Mouse (Mus musculus) c-Kit-positive CD71-positive TER-119-positive erythroid progenitor cells, embryonic 14.5 days (primary cell): Measurements from ENCODE around the gene Glis1.

Source experiments
- DNase-seq: peaks from one replicate; pipeline ENCODE4 v3.0.0-alpha.2; 2013; ENCODE audit warnings: low spot score

The Glis1 gene

DNA sequence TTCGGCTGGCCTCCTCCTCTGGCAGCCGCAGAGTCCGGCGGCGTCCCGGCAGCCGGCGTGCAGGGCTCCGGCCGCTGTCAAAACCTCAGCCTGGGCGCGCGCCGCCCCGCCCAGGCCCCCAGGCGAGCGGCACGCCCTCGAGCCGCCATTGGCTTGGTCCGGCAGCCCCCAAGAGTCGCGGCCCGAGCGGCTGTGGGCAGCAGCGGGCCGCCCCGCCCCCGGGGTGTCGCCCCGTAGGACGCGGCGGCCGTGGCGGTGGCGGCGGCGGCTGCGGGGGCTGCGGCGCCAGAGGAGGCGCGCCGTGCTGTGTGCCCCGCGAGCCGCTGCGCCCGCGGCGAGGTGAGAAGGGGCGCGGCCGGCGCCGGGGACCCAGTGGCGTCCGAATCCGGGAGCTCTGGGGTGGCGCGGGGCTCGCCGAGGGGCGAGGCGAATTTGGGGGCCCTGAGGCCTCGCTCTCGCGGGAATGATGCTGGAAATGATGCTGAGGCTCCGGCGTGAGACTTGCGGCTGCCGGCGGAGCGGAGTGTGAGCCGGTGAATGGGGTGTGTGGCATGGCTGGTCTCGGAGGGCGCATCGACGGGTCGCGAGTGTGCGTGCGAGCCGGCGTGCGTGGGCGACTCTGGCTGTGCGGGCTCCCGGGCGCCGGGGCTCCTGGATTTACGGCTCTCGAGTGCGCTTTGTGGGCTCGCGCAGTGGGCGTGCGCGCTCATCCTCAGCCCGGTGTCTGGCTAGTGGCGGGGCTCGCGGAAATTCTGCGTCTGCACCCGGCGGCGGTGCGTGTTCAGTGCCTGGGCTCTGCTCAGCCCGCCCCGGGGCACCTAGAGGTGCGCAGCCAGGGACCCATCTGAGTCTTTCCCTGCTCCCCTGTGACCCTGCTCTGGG lies at the start of gene Glis1:
TSS of gene Glis1 (plus strand) at position 236 of the 882 bp plus-strand sequence.
- no peak for DNase-seq

DNA sequence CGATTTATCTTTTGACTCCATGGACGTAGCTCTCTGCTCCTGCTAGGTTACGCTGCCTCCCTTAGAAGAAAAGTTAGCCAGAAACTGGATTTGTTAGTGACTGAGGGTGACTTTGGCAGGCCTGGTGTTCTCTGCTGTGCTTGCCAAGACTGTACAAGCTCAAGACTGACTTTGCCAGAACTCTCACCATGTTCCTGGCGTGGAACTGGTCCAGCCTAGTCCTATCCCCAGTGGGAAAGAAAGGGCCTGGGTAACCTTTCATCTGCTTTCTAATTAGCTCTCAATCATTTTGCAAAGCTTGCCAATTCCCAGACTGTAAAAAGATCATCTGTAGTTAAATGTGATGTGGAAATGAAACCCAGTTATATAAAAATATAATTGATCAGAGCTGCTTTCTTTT lies 47.4 kb upstream of the Glis1 start:
- no peak for DNase-seq

DNA sequence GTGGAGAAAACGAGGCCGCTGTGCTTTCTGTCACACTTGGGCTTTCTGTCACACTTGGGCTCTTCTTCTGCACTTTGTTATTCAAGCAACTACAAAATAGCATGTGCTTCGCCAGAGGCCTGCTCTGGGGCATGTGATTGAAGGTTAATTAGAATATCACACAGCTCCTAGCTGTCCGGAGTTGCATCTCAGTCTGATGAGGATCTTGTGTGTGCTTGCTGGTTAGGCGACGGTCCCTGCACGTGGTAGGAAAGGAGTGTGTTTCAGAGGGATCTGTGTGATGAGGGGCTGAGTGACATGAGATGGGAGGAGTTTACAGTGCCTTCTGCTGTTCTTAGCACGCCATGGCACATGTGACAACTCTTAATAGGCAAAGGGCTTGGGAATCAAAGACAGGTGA lies 46.9 kb upstream of the Glis1 start:
- DNase-seq, result no peak

DNA sequence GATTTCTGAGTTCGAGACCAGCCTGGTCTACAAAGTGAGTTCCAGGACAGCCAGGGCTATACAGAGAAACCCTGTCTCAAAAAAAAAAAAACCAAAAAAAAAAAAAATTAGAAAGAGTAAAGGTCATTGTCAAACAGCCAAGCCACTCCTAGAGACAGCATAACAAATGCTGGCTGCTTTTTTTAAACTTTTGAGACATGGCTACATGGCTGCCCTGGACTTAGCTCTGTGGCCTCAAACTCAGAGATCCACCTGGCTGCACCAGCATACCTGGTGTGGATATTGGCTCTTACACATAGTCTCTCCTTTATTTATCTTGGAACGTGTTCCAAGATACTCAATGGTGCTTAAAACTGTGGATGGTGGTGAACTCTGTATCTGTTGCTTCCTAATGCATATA lies 46.1 kb upstream of the Glis1 start:
- no peak for DNase-seq

DNA sequence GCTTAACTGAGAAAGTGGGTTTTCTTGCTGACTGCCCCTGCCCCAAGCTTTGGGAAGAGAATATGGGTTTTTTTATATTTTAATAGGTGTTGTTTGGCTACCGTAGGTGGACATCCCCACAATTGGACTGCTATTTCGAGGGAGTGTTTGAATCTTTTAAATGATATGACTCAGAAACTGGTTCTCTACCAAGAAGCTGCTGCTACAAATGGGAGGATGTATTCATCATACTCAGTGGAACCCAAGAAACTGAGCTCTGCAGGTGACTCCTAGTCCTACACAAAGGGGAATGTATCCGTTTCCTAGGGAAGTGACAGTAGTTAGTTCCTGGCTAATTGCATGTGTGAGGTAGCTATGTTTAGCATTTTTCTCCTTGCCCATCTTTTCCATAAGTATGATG lies 45.0 kb upstream of the Glis1 start:
- DNase-seq, result no peak

DNA sequence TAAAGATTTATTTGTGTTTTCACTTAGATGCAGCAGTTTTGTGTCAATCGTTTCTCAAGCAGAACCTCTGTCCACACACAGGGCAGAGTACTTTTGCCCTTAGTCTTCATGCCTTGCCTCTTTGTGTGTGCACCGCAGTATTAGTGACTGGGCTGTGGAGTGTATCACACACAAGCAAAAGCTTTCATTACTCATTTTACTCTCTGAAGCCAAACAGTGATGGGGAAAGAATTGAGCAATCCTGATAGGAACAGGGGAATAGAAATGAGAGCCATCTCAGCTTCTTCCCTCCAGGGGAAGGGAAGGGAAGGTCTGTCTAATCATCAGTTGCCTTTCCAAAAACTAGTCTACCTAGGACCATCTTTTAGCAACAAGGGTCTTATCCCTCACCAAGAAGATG lies 40.6 kb upstream of the Glis1 start:
- DNase-seq, result no peak

DNA sequence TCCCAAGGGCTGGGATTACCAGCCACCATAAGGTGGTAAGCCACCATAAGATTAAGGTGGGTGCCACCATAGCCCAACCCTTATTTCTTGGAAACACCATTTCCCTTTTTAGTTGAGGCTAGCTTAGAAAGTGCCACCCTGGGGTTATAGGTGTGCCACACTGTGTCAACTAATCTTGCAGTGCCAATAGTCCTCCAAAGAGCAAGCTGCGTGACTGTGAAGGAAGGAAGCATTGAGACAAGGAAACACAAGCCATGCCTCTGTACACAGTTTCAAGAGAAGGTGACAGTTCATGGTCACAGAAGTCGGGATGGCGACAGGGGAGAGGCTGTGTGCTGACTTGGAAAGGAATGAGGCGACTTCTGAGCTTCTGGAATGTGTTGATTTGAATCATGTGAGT lies 14.2 kb upstream of the Glis1 start:
- no peak for DNase-seq

DNA sequence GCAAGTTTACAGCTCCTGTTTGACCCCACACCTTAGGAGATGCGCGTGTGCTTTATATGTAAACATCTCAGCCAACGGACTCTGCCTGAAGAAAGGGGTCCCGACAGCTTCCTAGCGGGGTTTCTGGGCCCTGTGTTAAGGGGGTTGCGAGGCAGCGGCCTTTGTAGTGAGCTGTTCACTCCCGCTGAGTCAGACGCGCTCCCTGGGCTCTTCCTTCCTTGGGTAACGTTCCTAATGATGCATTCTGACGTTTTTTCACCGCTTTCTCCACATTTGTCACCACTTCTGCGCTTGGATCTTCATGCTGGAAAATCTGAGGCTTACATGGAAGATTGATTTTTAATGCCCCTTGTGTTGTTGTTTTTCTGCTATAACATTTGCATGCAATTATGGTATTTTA lies 12.7 kb upstream of the Glis1 start:
- no peak for DNase-seq

DNA sequence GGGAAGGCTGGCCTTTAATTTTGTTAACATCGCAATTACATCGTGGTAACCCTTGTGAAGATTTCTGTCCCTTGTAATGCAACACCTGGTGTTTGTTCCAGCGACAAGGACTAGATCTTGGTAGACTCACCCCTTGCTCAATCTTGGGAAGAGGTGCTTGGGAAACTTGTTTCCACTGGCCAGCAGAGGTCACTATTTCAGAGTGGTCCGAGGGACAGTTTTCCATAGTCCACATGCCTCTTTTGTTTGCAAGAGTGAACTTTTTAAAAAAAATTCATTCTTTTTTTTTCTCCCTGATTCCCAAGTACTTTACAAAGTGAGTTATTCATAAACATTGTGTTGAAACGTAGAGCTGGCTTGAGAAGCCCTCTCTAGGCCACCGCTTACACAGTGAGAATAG lies 12.2 kb upstream of the Glis1 start:
- DNase-seq, result no peak

DNA sequence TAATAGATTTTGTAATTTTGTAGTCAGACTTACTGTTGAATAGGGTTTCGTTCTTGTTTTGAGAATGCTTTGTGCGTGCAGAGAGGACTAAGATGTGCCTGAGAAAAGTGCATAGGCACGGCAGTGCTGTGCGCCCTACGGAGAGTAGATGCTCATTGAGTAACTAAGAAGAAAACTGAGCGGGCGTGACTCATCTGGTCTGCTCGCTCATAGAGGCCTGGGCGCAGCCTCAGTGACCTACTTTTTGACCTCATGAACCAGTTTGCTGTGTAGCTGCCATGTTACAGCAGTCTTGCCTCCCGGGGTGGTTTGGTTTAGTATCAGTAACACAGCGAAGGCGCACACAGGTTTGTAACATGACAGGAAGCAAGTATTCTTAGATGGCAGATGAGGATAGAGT lies 8.8 kb upstream of the Glis1 start:
- no peak for DNase-seq

DNA sequence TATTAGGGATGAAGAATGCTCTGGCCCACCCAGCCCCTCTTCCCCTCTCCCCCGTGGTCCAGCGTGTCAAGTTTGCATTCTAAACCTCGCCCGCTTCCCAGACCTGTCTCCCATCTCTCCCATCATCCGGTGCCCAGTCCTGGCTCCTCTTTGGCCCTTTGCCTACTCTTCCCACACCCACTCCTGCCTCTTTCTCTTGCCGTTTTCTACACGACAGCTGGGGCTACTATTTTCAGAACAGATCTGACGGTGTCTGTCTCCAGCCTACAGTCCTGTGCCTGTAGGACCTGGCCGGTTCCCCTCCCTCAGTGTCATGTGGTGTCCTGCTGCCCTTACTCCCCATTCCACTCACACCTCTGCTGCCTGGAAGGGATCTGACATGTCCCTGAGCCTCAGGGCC lies 7.8 kb upstream of the Glis1 start:
- DNase-seq, result no peak

DNA sequence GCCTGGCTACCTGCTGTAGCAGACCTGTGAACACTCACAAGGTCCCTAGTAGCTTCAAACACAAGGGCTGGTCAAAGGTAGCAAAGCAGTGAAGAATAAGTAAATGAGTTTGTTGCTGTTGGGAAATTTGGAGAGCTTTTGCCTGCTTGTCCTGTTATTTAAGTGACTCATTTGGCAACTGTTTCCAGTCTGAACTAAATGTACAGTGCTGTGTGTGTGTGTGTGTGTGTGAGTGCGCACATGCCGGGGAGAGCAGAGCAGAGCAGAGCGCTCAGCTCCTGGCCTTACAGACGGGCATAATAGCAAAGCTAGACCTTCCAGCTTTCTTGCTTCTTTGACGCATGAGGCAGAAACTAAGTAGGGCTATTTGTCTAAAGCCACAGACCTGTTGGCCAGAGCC lies 1.7 kb upstream of the Glis1 start:
- no peak for DNase-seq

DNA sequence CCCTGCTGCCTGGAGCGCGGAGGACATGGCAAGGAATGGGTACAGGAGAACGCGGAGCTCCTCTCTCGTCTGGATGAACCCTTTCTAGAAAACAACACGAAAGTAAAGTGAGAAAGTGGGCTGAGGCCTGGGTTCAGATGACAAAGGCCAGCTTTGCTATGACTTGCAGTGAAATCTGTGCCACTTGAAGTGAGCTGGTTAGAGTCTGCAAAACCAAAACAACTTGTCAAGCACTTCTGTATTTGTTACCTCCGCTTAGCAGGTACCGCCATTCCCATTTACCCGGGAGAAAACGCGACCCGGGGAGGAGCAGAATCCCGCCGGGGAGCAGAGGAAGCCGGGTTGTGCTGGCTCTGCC lies 414 bp upstream of the Glis1 start:
- DNase-seq, result no peak

DNA sequence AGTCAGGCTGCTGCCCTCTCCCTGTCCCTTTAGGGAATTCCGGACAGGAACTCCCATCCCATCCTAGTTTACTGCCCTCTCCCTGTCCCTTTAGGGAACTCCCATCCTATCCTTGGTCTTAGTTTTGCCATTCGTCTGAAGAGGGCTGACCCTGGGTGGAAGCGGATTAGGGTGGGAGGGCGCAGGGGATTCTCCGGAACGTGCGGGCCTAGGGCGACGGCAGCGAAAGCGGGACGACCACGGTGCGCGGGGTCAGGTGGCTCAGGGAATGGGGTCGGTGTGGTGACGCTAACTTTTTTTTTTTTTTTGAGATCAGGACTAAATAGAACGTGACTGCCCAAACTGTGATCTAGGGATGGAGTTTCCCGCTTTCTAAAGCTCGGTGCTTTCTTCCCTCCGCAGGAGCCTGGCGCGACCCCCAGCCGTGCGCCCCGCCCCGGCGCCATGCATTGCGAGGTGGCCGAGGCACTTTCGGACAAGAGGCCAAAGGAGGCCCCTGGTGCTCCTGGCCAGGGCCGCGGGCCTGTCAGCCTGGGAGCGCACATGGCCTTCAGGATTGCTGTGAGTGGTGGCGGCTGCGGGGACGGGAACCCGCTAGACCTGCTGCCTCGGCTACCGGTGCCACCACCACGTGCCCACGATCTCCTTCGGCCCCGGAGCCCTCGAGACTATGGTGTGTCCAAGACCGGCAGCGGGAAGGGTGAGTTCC lies 1.0 kb downstream of the Glis1 start:
- no peak for DNase-seq

DNA sequence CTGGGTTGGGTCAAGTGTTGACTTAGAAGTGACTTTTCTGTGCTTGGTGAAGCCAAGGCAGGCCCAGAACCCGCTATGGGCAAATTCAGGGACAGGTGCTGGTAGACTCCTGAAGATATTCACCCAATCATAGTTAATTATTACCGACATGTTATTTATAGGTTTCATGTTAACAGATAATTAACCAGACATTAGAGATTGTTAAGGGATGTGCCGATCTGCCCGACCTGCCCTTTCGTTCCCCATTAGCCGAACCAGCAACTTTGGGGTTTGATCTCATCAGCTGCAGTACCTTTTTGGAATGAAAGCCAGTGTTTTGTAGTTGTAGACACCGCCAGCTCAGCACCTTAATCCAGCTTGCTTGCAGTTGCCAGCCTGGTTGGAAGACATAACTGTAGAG lies 2.1 kb downstream of the Glis1 start:
- DNase-seq, result no peak

DNA sequence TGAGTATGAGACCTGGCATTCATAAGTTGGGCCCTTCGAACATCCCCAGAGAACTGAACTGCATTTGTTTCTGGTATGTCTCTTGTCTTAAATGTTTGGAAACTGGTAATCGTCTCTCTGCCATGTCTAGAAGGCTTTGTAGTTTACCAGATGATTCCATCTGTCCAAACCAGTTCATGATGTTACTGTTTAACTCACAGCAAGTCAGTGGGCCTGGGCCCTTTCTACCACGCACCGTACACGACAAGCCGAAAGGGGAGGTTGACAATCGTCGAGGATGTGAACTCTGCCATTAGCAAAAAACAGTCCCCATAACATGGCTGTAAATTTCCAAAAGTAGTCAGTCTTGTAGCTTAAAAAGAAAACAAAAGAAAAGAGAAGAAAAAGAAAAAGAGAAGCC lies 4.3 kb downstream of the Glis1 start:
- DNase-seq, result no peak

DNA sequence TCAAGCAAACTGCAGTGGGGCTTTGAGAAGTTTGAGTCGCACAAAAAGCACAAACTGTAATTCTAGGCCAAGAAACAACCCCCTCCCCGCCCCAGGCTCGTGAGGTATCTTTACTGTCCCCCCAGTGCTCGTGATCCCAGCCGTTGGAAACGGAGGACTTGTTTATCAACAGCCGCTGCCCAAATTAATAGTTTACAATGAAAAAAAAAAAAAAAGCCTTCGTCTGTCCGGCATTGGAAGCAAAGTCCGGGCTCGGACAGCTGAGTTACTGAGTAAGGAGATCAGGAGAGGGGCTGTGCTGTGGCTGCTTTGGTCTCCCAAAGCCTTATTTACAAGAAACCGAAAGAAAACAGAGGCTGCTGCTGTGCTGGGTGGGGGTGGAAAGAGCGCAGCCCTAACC lies 5.9 kb downstream of the Glis1 start:
- no peak for DNase-seq

DNA sequence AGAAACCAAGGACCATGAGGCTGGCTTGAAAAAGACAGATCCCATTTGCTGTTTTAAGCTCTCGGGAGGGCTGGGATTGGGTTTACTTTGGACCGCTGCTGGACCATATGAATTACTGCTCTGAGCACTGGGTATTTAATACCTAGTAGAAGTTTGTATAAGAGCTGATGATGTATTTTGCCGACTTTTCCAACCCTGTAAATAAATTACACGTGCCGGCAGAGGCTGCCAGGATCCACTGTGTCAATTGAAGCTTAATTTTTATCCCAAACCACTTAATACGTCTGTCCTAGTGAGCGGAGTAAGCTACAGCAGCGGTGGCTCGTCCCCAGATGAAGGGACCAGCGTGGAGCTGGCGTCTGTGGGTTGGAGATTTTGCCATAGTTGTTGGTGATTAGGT lies 7.9 kb downstream of the Glis1 start:
- DNase-seq, result no peak

DNA sequence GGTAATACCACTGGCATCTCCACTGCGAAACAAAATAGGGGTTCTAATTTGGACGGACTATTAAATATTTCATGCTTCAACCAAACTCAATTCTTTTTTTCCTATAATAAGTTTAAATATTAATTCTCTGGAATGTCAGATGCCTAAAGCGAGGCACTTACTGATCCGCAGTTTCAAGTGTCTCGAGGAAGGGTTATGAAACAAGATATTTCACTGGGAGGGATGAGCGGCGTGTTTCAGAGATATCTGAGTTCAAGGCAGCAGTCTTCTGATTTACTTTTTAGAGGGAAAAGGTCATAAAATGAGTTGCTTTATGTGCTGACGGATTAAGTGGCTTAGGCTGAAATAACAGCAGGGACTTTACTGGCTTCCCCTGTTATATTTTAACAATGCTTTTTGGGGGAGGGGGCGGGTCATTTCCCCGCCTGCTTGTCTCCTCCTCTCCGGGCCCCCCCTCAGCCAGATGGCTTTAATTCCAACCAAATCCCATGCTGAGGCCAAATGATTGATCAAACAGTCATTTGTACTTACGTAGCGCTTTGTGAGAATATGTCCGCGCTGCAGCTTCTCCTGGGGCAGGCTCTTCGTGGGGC lies 8.6 kb downstream of the Glis1 start:
- no peak for DNase-seq

DNA sequence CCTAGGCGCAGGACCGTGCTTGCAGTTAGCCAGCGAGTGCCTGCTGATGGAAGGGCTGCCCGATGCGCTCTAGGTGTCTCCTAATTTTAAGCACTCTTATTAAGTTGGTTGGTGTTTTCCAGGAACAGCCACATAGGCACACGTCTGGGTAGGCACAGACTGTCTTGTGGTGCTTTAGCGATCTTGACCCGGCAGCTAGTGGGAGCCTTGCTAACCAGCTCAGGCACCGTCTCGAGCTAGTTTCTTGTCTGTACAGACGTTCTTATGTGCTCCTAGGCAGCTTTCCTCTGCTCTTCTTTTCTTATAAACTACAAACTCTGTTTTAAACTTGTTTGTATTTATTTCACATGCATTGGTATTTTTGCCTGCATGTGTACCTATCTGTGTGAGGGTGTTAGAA lies 9.2 kb downstream of the Glis1 start:
- no peak for DNase-seq

DNA sequence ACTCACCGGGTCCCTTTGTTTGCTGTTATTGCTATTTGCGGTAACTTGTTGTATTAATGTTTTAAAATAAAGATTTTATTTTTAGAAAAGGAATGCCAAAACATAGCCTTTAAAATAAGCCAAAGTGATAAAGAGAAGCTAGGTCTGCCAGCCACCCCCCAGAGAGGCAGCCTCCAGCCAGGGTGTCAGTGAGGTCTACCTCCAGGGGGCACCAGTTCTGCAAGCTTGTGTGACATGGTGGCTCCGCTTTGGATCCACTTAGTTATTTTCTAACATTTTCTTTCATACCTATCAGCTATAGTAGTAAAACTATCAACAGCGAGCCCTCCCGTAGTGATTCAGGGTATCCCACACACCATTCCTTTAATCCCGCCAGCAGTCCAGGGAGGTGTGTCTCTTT lies 14.1 kb downstream of the Glis1 start:
- DNase-seq, result no peak

DNA sequence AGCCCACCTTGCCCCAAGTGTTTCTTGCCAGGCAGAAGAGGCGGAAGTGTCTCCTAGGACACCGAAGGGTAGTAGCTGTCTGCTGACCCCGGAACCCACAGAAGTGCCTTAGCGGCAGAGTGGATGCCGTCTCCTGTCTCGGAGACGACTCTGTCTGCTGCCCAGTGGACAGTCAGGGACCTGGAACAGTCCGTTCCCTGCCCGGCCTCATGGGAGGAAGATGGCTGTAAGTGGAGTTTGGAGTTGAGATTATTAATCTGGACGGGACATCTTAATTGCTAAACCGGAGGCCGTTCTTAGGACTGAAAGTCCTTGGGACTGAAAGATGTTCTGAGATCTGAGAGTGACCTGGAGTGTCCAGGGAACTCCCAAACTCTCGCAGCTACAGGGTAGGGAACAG lies 15.1 kb downstream of the Glis1 start:
- no peak for DNase-seq

DNA sequence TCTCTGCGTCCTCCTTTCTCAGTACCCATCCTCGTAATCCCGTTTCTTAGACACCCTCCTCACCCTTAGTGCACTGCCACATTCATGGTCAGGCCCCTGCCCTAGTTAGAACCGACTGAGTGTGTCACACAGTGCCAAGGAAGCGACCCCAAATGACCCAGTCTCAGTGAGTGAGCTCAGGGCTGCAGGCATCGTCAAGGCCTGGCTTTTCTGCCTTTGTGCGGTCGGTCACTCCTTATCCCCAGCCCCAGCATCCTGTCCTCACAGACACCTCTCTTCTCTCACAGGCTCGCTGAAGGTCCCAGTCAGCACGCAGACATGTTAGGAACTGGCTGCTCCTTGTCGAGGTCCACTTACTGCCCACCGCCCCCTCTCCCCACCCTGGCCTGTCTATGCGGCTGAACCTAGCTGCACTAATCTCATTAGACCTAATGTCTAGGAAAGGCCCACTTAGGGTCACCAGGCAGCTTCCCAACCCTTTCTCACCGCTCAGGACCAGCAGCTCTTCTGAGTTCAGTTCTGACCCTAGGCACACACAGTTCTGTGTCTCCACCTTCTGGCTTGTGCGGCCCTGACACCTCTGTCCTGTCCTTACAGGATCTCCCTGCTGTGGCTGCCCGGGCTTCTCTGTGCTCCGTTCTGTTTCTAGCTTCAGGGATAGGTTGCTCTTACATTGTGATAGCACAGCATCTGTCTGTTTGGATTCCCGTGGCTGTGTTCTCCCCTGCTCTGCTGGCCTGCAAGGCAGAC lies 18.1 kb downstream of the Glis1 start:
- no peak for DNase-seq
